Mouse (Mus musculus): Measurements from ENCODE around the gene Ankrd10. TPM values are rescaled to one million over a fixed set of nuclear protein-coding genes. Genes with fewer than 3 reads are reported as not detected.
"Not testable (repeated sequence)": the region's sequence is repeated elsewhere in the genome, so short reads cannot be mapped to it uniquely, and the experiment has no call there.

The Ankrd10 gene
- polyA plus RNA-seq, 1 experiment: 85.9 TPM

DNA sequence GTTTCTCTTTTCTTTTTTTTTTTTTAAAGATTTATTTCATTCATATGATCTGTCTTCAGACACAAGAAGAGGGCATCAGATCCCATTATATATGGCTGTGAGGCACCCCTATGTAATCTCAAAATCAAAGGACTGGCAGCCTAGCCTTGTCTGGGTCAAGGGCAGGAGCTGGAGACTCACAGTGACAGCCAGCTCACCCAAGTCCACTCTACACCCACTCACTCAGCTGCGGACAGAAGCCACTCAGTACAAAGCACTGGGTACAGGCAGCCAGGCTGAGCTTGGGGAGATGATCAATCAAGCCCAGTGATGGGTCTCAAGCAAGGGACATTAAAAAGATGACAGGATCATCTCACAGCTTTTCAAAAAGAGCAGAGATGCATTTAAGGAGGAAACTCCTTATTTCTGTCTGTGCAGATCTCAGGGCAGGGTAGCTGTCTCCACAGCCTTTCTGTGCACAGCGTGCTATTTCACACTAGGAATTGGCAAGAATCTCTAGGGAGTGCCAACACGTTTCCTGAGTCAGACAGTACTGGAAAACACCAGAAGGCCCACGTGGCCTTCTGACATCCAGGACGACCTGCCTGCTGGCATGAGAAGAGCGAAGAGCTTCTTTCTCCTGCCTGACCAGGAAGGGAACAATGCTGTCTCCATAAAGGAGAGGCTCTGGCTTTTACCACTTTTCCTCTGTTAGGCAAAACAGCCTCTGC lies 21.3 kb downstream of the Ankrd10 start:
- DNase-seq (ENCODE audit: extremely low spot score in 1 of 2, low spot score in 1 of 2): no peak

DNA sequence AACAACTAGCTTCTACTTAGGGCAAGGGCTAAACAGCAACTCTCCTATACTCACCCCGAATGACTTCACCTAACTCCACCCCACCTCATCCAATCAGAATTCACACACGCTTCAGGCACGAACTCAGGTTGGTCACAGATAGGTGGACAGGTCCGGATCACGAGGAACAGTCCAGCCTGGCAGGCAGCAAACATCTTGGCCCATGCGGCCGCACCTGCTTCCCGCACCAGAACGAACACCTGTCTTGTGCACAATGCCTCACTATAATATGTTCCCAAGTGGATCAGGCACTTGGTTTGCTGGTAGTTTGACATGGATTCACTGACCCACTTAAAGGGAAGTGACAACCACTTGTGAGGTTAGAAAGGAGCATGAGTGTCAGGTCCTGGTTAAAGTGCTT lies 26.7 kb downstream of the Ankrd10 start:
- DNase-seq (ENCODE audit: extremely low spot score in 1 of 2, low spot score in 1 of 2): no peak

DNA sequence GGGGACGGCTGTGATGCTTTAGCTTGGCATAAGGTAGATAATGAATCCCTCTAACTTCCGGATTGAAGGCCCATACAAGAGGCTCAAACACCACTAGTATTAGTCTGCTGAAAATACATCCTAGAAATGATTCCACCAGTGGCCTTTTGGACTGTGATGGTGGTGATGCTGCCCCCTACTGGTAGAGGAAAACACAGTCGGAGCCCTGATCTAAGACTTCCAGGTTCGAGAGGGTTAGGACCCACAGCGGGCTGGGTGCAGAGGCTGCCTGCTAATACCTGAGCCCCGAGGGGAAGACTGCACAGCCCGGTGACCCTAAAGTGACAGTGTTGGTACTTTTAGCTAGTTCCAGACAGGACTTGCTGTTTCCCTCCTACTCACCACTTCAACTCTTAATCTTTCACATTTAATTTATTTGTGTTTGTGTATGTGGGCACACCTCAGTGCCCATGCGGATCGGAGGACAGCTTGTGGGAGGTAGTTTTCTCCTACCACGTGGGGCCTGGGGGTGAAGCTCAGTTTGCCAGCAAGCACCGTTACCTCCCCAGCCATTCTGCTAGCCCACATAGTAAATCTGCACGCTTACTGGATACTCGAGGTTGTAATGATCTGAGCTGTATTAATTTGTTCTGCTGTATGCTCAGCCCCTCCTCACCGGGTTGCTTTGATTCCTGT lies 33.4 kb downstream of the Ankrd10 start:
- DNase-seq (ENCODE audit: extremely low spot score in 1 of 2, low spot score in 1 of 2): peak in 1 of 2 experiments; percentile 76

DNA sequence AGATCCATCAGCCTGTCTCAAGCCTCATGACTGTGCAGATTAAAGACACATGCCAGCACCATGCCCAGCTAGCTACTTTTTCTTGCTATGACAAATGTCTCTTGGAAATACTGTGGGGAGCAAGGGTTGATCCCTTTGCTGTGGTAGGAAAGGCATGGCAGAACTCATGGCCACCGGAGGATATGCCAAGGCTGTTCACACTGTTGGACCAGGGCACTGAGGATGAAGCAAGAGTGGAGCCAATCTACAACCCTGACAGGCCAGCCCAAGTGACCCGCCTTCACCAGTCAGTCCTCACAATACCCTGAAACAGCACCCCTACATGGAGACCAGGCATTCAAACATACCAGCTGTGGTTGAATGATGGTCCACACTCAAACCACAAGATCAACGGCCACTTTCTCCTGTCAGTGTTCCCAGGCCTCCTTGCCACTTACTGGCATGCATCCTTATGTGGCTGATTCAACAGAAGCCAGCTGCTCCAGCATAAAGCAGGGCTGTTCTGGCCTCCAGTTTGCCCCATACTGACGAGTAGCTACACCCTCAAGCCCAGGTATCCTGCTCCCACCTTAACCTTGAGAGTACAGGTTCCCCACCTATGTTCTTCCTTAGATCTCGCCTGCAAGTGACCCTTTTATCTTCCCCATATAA lies 35.1 kb downstream of the Ankrd10 start:
- no peak for DNase-seq (ENCODE audit: extremely low spot score in 1 of 2, low spot score in 1 of 2)

DNA sequence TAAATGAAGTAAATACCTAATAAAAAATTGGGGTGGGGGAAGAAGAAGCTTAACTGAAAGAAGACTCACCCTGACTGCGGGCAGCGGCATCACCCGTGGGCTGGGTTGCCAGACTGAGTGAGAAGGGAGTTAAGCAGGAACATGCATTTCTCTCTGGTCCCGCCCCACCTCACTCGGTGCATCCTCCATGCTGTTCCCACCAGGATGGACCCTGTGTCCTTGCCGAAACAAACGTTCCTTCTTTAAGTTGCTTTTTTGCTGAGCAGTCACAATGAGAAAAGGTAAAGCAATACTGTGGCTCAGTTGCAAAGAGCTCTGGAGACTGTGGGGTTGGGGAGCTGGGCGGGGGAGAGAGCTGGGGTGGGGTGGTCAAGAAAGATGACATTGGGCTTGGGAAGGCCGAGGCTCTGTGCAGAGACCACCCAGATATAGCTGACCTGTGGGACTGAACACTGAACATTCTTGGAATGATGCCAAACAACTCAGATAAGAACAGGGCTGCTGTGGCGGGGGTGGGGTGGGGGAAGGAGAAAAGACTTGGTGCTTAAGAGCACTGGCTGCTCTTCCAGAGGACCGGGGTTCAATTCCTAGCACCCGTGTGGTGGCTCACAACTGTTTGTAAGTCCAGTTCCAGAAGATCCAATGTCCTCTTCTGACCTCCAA lies 42.2 kb downstream of the Ankrd10 start:
- no peak for DNase-seq (ENCODE audit: extremely low spot score in 1 of 2, low spot score in 1 of 2)

DNA sequence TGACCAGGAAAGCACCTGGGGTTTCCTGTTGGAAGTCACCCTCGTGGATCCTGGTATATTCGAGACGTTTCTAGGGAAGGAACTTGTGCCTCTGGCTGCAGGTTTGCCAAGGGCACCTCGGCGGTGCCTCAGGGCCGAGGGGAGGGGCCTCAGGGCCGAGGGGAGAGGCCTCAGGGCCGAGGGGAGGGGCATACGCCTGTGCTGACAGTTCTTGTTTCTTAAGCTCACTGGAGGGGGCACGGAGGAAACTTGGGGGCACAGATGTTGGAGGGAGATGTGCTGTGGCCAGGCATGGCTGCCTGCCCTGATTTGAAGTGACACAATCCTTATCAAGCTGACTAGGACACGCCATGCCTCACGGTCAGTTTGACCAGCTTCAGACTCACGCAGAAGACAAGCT lies 43.3 kb downstream of the Ankrd10 start:
- DNase-seq (ENCODE audit: extremely low spot score in 1 of 2, low spot score in 1 of 2): no peak

- DNase-seq (ENCODE audit: extremely low spot score in 1 of 2, low spot score in 1 of 2): no peak
These were observed 43.7 kb downstream of the Ankrd10 start for GRCm38 (mm10) chr8:11591837-11592236.

- no peak for DNase-seq (ENCODE audit: extremely low spot score in 1 of 2, low spot score in 1 of 2)
These were observed 49.2 kb downstream of the Ankrd10 start for GRCm38 (mm10) chr8:11586374-11586745.

GRCm38 (mm10) chr8:11585513-11586373 lies 49.8 kb downstream of the Ankrd10 start:
- no peak for DNase-seq (ENCODE audit: extremely low spot score in 1 of 2, low spot score in 1 of 2)

- no peak for DNase-seq (ENCODE audit: extremely low spot score in 1 of 2, low spot score in 1 of 2)
These were observed 59.8 kb downstream of the Ankrd10 start for GRCm38 (mm10) chr8:11575604-11576384.

DNA sequence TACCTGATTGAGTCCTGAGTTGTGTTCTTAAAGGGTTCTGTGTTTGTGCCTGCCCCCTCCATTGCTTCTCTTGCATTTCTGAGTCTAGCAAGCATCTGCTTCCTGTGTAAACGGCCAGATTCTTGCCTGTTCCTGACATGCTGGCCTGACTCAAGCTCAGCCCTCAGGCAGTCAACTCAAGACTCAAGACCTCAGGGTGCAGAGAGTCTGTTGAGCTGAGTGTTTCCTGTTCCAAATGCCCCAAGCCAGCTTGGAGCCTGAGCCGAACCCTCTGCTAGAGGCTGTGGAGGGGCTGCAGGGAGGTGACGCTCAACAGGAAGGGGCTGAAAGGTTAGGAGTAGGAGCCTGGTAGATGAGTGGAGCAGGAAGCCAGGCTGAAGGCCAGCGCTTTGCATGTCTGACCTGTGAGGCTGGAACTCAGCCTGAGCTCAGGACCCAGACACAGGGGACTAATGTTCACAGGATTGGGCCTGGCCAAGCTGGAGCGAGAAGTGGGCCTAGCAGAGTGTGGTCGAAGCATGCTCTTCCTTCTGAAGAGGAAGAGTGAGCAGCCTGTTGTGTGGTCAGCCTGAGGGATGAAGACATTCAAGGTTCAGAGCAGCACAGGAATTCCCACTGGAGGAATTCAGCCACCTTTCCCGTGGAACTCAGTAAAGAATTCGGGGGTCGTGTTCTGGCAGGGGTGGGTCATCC lies 60.5 kb downstream of the Ankrd10 start:
- DNase-seq (ENCODE audit: extremely low spot score in 1 of 2, low spot score in 1 of 2): no peak

DNA sequence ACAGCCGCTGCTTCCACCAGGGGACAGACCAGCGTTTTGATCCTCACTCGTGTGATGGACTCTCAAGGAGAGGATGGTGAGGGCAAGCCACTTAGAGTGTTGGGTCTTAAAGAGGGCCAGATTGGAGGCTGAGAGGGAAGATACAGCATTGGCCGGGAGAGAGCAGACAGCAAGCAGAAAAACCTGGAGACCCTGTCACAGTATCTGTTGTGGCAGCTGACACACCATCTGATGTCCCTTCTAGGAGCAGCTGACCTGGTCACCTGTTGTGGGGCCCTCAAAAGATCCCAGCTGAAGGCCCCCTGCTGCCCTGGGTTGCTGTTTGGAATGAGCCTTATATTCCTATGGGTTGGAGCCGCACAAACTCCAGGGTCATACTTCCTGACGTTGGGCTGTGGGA lies 63.1 kb downstream of the Ankrd10 start:
- no peak for DNase-seq (ENCODE audit: extremely low spot score in 1 of 2, low spot score in 1 of 2)

- DNase-seq (ENCODE audit: extremely low spot score in 1 of 2, low spot score in 1 of 2): no peak
These were observed 63.6 kb downstream of the Ankrd10 start for GRCm38 (mm10) chr8:11571950-11572349.

- no peak for DNase-seq (ENCODE audit: extremely low spot score in 1 of 2, low spot score in 1 of 2)
These were observed 64.8 kb downstream of the Ankrd10 start for GRCm38 (mm10) chr8:11570742-11571141.

- no peak for DNase-seq (ENCODE audit: extremely low spot score in 1 of 2, low spot score in 1 of 2)
These were observed 66.1 kb downstream of the Ankrd10 start for GRCm38 (mm10) chr8:11569260-11570097.

DNA sequence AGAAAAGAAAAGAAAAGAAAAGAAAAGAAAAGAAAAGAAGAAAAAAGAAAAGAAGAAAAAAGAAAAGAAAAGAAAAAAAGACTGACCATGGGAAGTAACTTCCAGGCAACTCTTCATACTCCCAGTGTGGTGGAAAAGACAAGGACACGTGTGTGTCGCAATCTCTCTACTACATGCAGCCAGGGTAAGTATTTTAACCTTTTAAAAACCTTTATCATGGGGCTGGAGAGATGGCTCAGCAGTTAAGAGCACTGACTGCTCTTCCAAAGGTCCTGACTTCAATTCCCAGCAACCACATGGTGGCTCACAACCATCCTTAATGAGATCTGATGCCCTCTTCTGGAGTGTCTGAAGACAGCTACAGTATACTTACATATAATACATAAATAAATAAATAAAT lies 67.4 kb downstream of the Ankrd10 start:
- not testable (repeated sequence) for DNase-seq (ENCODE audit: extremely low spot score in 1 of 2, low spot score in 1 of 2)

- DNase-seq (ENCODE audit: extremely low spot score in 1 of 2, low spot score in 1 of 2): no peak
These were observed 70.8 kb downstream of the Ankrd10 start for GRCm38 (mm10) chr8:11564721-11565120.

DNA sequence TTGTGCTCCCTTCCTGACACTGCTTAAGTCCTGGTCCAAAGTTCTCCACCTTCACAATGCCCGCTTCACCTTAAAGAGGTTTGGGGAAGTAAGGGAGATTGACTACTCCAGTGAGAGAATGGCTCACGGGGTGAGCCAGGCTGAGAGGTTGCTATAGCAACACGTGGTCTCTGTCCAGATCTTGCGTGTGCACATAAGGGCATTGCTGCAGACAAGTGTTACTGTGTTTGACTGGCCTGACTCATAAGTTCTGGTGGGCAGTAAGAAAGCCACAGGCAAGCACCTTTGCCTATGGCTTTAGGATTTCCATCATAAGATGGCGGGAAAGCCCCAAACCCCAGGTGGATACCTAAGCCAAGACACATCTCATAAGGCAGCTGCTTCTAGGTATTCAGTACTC lies 71.3 kb downstream of the Ankrd10 start:
- no peak for DNase-seq (ENCODE audit: extremely low spot score in 1 of 2, low spot score in 1 of 2)
